Mouse (Mus musculus) midbrain, embryonic 13.5 days (tissue): ENCODE data around the gene Ffar4. TPM values are rescaled to one million over a fixed set of nuclear protein-coding genes. Genes with fewer than 3 reads are reported as not detected.

Source experiments
- ATAC-seq: fragments of 200-750 bp; cut with Nextera tagmentation; 2 replicates; pipeline ENCODE4 v1.8.0; 2017; ENCODE audit warnings: mild to moderate bottlenecking, moderate TSS enrichment, moderate library complexity
- H3K27ac ChIP-seq: fragments of 300-500 bp; sonication (generic); 2 replicates; pipeline ENCODE4 v1.5.1; 2015; ENCODE audit warnings: inconsistent platforms, mild to moderate bottlenecking, moderate library complexity
- H3K27me3 ChIP-seq: fragments of 300-500 bp; sonication (generic); 2 replicates; pipeline ENCODE4 v1.6.1; 2015; ENCODE audit warnings: mild to moderate bottlenecking, inconsistent platforms
- H3K36me3 ChIP-seq: fragments of 300-500 bp; sonication (generic); 2 replicates; pipeline ENCODE4 v1.6.1; 2015; ENCODE audit warnings: mild to moderate bottlenecking, inconsistent platforms
- H3K4me1 ChIP-seq: fragments of 300-500 bp; sonication (generic); replicated peaks from 2 replicates; pipeline ENCODE4 v1.6.1; 2015; ENCODE audit warnings: inconsistent platforms
- H3K4me2 ChIP-seq: fragments of 300-500 bp; sonication (generic); replicated peaks from 2 replicates; pipeline ENCODE4 v1.6.1; 2015; ENCODE audit warnings: moderate library complexity, mild to moderate bottlenecking, inconsistent platforms
- H3K4me3 ChIP-seq: fragments of 300-500 bp; sonication (generic); replicated peaks from 2 replicates; pipeline ENCODE4 v1.5.1; 2015; ENCODE audit warnings: mild to moderate bottlenecking, inconsistent platforms
- H3K9ac ChIP-seq: fragments of 300-500 bp; sonication (generic); replicated peaks from 2 replicates; pipeline ENCODE4 v1.6.1; 2015; ENCODE audit warnings: mild to moderate bottlenecking, inconsistent platforms
- H3K9me3 ChIP-seq: fragments of 300-500 bp; sonication (generic); 2 replicates; pipeline ENCODE4 v1.6.1; 2016; ENCODE audit warnings: mild to moderate bottlenecking, inconsistent platforms
- whole genome bisulfite sequencing: fragments of 180-500 bp; shearing (Covaris S2); methylation state at CpG from one replicate; pipeline ENCODE4 v1.1.7; 2015; 5-methylcytosine and 5-hydroxymethylcytosine counted together
- polyA plus RNA-seq: library from polyadenylated mRNA; unstranded; fragments of >200 nt; fragmentation: Nextera tagmentation; extraction: Ambion mirVana; gene quantifications from 2 replicates; pipeline ENCODE4 v1.2.1, GENCODE M21; 2015

Ffar4 gene
- polyA plus RNA-seq, 1 experiment from 2014 or later = not detected

GRCm38 (mm10) chr19:38143540-38144271 lies 46.8 kb downstream of the Ffar4 start:
- H3K9me3 ChIP-seq = no peaks in the 10 kb centered on the region
- 82% methylated on average over 4 of the region's 4 CpGs for WGBS
- no peak overlapping the region for H3K4me2 ChIP-seq
- no peaks in the 10 kb centered on the region for H3K36me3 ChIP-seq
- H3K27ac ChIP-seq = no peak overlapping the region
- no peak for ATAC-seq
- no peak overlapping the region for H3K4me3 ChIP-seq
- no peaks in the 10 kb centered on the region for H3K27me3 ChIP-seq
- no peak overlapping the region for H3K9ac ChIP-seq
- H3K4me1 ChIP-seq = no peaks in the 10 kb centered on the region

GRCm38 (mm10) chr19:38156243-38156642 lies 59.4 kb downstream of the Ffar4 start:
- no peaks in the 10 kb centered on the region for H3K36me3 ChIP-seq
- ATAC-seq = no peak
- WGBS = 89% methylated on average over 1 of the region's 1 CpGs
- no peak overlapping the region for H3K9ac ChIP-seq
- no peaks in the 10 kb centered on the region for H3K4me1 ChIP-seq
- no peak overlapping the region for H3K4me3 ChIP-seq
- no peaks in the 10 kb centered on the region for H3K9me3 ChIP-seq
- no peak overlapping the region for H3K4me2 ChIP-seq
- no peaks in the 10 kb centered on the region for H3K27me3 ChIP-seq
- no peak overlapping the region for H3K27ac ChIP-seq

GRCm38 (mm10) chr19:38161648-38162354 lies 64.9 kb downstream of the Ffar4 start:
- 93% methylated on average over 21 of the region's 21 CpGs for WGBS
- no peak overlapping the region for H3K9ac ChIP-seq

More at GRCm38 (mm10) chr19:38161648-38162354, 64.9 kb downstream of the Ffar4 start:
- Histone ChIP-seq H3K4me3 (no peak overlapping the region), H3K4me2 (no peak overlapping the region), H3K36me3 (no peaks in the 10 kb centered on the region), H3K4me1 (no peaks in the 10 kb centered on the region), H3K9me3 (no peaks in the 10 kb centered on the region), H3K27ac (no peak overlapping the region), H3K27me3 (no peaks in the 10 kb centered on the region)
- no peak for ATAC-seq

Other genes starting within 250 kb of the Ffar4 start
- gene Myof, start 53.5 kb upstream of the Ffar4 start, polyA plus RNA-seq = 1.3 and 1.6 TPM in 2 replicates
- 15.9 and 16.3 TPM in 2 replicates for gene Cep55, start 42.1 kb upstream of the Ffar4 start, polyA plus RNA-seq
- 1.7 and 7.8 TPM in 2 replicates for gene Rbp4, start 28.2 kb downstream of the Ffar4 start, polyA plus RNA-seq
- 0.13 and 0.24 TPM in 2 replicates for gene Pde6c, start 35.7 kb downstream of the Ffar4 start, polyA plus RNA-seq
- gene Fra10ac1, start 127.1 kb downstream of the Ffar4 start, polyA plus RNA-seq = 50.9 and 54.6 TPM in 2 replicates
- 8.8 and 10.0 TPM in 2 replicates for gene Lgi1, start 167.5 kb downstream of the Ffar4 start, polyA plus RNA-seq